Mouse (Mus musculus) C2C12 (cell line): ENCODE measurements around the gene Mrps10.

Source experiments
- CEBPB ChIP-seq: IDR thresholded peaks from one replicate; pipeline ENCODE4 v1.6.1; 2011; ENCODE audit warnings: low read depth, mild to moderate bottlenecking, control low read depth, moderate library complexity
- CTCF ChIP-seq: IDR thresholded peaks from one replicate; pipeline ENCODE4 v1.5.1; 2011; ENCODE audit not compliant: control insufficient read depth, insufficient read depth, insufficient read length
- MAX ChIP-seq: IDR thresholded peaks from one replicate; pipeline ENCODE4 v1.6.1; 2011; ENCODE audit warnings: mild to moderate bottlenecking, control low read depth

- TF ChIP-seq CEBPB = no peak
- no peak for TF ChIP-seq MAX
- no peak for TF ChIP-seq CTCF
Observed at GRCm38 (mm10) chr17:47394223-47394869, 25.7 kb downstream of the Mrps10 start.
